Mouse (Mus musculus) heart, embryonic 12.5 days (tissue): ENCODE measurements around the gene Ddx20. TPM values are rescaled to one million over a fixed set of nuclear protein-coding genes. Genes with fewer than 3 reads are reported as not detected.

Experiments used
- ATAC-seq: fragments of 200-750 bp; cut with Nextera tagmentation; 2 replicates; pipeline ENCODE4 v1.8.0; 2017; ENCODE audit warnings: moderate TSS enrichment, moderate library complexity; ENCODE audit not compliant: insufficient number of reproducible peaks, low FRiP score
- H3K27ac ChIP-seq: fragments of 300-500 bp; sonication (generic); 2 replicates; pipeline ENCODE4 v1.5.1; 2016; ENCODE audit warnings: mild to moderate bottlenecking, moderate library complexity; ENCODE audit not compliant: poor library complexity, severe bottlenecking
- H3K27me3 ChIP-seq: fragments of 300-500 bp; sonication (generic); replicated peaks from 2 replicates; pipeline ENCODE4 v1.6.1; 2016; ENCODE audit warnings: mild to moderate bottlenecking, moderate library complexity
- H3K36me3 ChIP-seq: fragments of 300-500 bp; sonication (generic); 2 replicates; pipeline ENCODE4 v1.6.1; 2016; ENCODE audit warnings: mild to moderate bottlenecking, moderate library complexity
- H3K4me1 ChIP-seq: fragments of 300-500 bp; sonication (generic); replicated peaks from 2 replicates; pipeline ENCODE4 v1.6.1; 2016; ENCODE audit warnings: mild to moderate bottlenecking
- H3K4me2 ChIP-seq: fragments of 300-500 bp; sonication (generic); 2 replicates; pipeline ENCODE4 v1.6.1; 2016; ENCODE audit warnings: mild to moderate bottlenecking, moderate library complexity
- H3K4me3 ChIP-seq: fragments of 300-500 bp; sonication (generic); 2 replicates; pipeline ENCODE4 v1.5.1; 2016; ENCODE audit warnings: mild to moderate bottlenecking
- H3K9ac ChIP-seq: fragments of 300-500 bp; sonication (generic); 2 replicates; pipeline ENCODE4 v1.6.1; 2016; ENCODE audit warnings: mild to moderate bottlenecking, moderate library complexity
- H3K9me3 ChIP-seq: fragments of 300-500 bp; sonication (generic); replicated peaks from 2 replicates; pipeline ENCODE4 v1.6.1; 2016; ENCODE audit warnings: mild to moderate bottlenecking, moderate library complexity
- WGBS: fragments of 180-500 bp; shearing (Covaris S2); methylation state at CpG from one replicate; pipeline ENCODE4 v1.1.7; 2016; 5-methylcytosine and 5-hydroxymethylcytosine counted together
- polyA plus RNA-seq: library from polyadenylated mRNA; unstranded; fragments of >200 nt; fragmentation: Nextera tagmentation; extraction: Ambion mirVana; gene quantifications from 2 replicates; pipeline ENCODE4 v1.2.1, GENCODE M21; 2016

Gene Ddx20
- polyA plus RNA-seq, 1 experiment from 2014 or later = 23.8 TPM

- Histone ChIP-seq H3K27ac (no peak overlapping the region), H3K4me1 (no peaks in the 10 kb centered on the region), H3K4me3 (no peak overlapping the region), H3K4me2 (no peak overlapping the region), H3K27me3 (peaks cover 14% of the 10 kb centered on the region), H3K36me3 (no peaks in the 10 kb centered on the region), H3K9ac (no peak overlapping the region), H3K9me3 (no peaks in the 10 kb centered on the region)
- no peak for ATAC-seq
- 70% methylated on average over 4 of the region's 4 CpGs for WGBS
Measured at GRCm38 (mm10) chr3:105666996-105667523, 20.3 kb downstream of the Ddx20 start.

GRCm38 (mm10) chr3:105665105-105665765, 22.1 kb downstream of the Ddx20 start:
- H3K27me3 ChIP-seq = peaks cover 14% of the 10 kb centered on the region
- no peak overlapping the region for H3K4me2 ChIP-seq
- WGBS = 73% methylated on average over 9 of the region's 9 CpGs
- H3K9me3 ChIP-seq = no peaks in the 10 kb centered on the region
- no peak overlapping the region for H3K4me3 ChIP-seq
- peaks cover 12% of the 10 kb centered on the region for H3K4me1 ChIP-seq
- no peaks in the 10 kb centered on the region for H3K36me3 ChIP-seq
- ATAC-seq = no peak
- H3K27ac ChIP-seq = no peak overlapping the region
- no peak overlapping the region for H3K9ac ChIP-seq

DNA sequence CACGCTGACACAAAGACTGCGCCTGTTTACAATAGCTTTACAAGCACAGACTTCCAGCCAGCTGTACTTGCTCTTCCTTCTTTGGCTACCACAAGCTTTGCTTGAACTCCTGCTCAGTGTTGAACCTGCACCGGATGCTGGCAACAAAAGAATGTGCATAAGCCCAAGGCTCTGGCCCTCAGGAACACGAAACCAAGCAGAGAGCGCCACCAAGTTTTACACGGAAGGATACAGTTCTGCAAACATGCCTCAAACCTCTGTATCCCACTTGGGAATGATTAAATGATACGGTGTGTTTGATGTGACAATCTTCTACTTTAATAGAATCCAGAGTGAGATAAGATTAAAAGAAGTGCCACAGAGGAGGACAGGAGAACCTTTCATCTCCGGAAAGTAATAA, 24.3 kb downstream of the Ddx20 start:
- Histone ChIP-seq H3K27me3 (peaks cover 7% of the 10 kb centered on the region), H3K27ac (no peak overlapping the region), H3K9ac (no peak overlapping the region), H3K9me3 (no peaks in the 10 kb centered on the region), H3K36me3 (no peaks in the 10 kb centered on the region), H3K4me3 (no peak overlapping the region), H3K4me2 (no peak overlapping the region), H3K4me1 (peaks cover 12% of the 10 kb centered on the region)
- 68% methylated on average over 8 of the region's 8 CpGs for WGBS
- ATAC-seq = no peak

DNA sequence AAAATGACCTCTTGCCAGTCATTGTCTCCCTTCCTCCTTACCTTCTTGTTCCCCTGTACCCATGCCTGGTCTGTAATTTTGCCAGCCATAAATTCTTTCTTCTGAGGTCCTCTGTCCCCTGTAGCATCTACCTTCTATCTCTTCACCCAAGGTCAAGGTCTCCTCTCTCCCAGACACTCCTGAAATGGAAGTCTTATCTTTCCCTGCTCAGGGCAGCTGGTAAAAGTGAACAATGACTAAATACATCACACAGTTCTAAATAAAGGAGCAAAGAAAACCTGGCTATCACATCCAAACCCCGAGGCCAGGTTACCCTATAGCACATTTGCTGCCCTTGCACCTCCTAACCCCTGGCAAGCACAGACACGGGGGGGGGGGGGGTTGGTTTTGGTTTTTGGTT, 26.8 kb downstream of the Ddx20 start:
- H3K4me1 ChIP-seq = peaks cover 12% of the 10 kb centered on the region
- no peak overlapping the region for H3K4me2 ChIP-seq
- 0 out of 2 replicates have a peak, but pooled peaks cover 2% of the 10 kb centered on the region for H3K27me3 ChIP-seq
- H3K9ac ChIP-seq = no peak overlapping the region
- 16% methylated on average over 2 of the region's 2 CpGs for WGBS
- H3K9me3 ChIP-seq = peaks cover 7% of the 10 kb centered on the region
- no peak for ATAC-seq
- no peak overlapping the region for H3K4me3 ChIP-seq
- peak overlapping the region; percentile 31; the same call in 1 of the 2 replicates for H3K27ac ChIP-seq
- no peaks in the 10 kb centered on the region for H3K36me3 ChIP-seq

GRCm38 (mm10) chr3:105655031-105655585, 32.3 kb downstream of the Ddx20 start:
- ATAC-seq = no peak
- no peaks in the 10 kb centered on the region for H3K36me3 ChIP-seq
- H3K4me3 ChIP-seq = no peak overlapping the region
- no peaks in the 10 kb centered on the region for H3K4me1 ChIP-seq
- H3K27ac ChIP-seq = no peak overlapping the region
- WGBS = 81% methylated on average over 11 of the region's 11 CpGs
- H3K9me3 ChIP-seq = peaks cover 7% of the 10 kb centered on the region
- H3K9ac ChIP-seq = no peak overlapping the region
- no peaks in the 10 kb centered on the region for H3K27me3 ChIP-seq
- no peak overlapping the region for H3K4me2 ChIP-seq

DNA sequence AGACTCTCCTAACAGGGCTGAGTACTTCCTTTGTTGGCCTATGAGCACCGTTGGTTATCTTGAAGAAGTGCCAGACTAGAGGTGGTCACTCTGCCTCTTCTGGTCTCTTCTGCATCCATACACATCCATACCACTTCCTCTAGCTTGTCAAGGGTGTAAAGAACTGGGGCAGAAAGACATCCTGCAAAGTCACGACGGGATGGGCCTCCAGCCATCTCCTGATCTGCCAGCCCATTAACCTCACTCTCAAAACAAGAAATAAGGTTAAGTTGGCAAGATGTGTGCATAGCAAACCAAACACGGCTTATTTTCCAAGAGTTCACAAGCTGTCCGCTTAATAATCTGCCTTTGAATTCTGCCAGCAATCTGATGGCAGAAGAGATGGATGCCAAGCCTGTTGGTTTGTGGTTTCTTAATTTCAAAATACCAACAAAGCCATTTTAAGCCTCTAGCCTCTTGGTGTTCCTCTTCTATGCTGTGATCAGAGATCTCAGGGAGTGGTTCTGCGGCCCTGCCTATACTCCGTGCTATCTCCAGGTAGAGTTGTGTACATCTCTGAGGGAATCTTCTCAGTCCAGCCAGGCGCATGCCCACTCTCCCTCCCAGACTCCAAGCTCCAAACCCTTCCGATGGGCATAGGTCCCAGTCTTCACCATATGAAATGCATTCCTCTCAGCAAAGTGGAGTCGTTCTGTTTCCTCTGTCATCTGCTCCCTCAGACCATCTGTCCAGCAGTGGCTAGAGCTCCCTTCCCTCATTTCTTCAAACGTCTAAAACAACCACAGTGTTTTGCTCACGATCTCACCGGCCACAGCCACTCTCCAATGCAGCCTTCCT, 33.6 kb downstream of the Ddx20 start:
- Histone ChIP-seq H3K9ac (no peak overlapping the region), H3K4me1 (no peaks in the 10 kb centered on the region), H3K36me3 (no peaks in the 10 kb centered on the region), H3K27me3 (no peaks in the 10 kb centered on the region), H3K9me3 (peaks cover 7% of the 10 kb centered on the region), H3K4me3 (no peak overlapping the region), H3K27ac (no peak overlapping the region), H3K4me2 (no peak overlapping the region)
- no peak for ATAC-seq
- 76% methylated on average over 13 of the region's 13 CpGs for WGBS

DNA sequence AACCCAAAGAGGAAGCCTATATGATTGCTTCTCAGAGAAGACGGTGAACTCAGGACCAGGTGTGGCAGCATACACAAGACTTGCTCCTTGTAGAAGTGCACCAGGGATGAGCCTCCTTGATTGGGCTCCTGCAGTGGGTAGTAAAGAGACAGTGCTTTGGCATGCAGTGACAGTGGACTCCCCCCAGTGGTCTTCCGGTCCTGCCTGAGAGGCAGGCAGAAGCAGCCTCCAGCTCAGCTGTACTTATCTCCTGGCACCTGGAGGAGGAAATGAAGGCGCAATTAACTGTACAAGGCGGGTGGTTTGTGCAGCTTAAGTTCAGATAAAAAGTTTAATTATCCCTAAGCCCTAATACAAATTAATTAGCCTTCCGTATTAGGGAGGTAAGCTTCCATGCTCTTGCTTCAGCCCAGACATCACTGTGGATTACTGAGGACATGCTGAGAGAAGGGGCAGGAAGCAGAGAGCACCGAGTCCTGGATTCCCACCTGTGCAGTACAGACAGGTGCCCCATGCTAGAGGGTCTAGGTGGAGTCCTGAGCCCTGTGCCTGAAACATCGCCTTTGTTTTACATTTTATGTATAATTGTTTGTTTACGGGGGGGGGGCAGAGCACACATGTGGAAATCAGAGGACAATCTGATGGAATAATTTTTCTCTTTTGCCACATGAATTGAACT, 38.3 kb downstream of the Ddx20 start:
- no peaks in the 10 kb centered on the region for H3K36me3 ChIP-seq
- 59% methylated on average over 8 of the region's 8 CpGs for WGBS
- no peak overlapping the region for H3K27ac ChIP-seq
- H3K9me3 ChIP-seq = no peaks in the 10 kb centered on the region
- no peak overlapping the region for H3K9ac ChIP-seq
- no peak overlapping the region for H3K4me3 ChIP-seq
- H3K4me2 ChIP-seq = no peak overlapping the region
- H3K27me3 ChIP-seq = no peaks in the 10 kb centered on the region
- H3K4me1 ChIP-seq = no peaks in the 10 kb centered on the region
- no peak for ATAC-seq

GRCm38 (mm10) chr3:105643566-105643965, 43.8 kb downstream of the Ddx20 start:
- Histone ChIP-seq H3K27ac (no peak overlapping the region), H3K4me2 (no peak overlapping the region), H3K4me3 (no peak overlapping the region), H3K9ac (no peak overlapping the region), H3K9me3 (no peaks in the 10 kb centered on the region), H3K36me3 (no peaks in the 10 kb centered on the region), H3K27me3 (no peaks in the 10 kb centered on the region; the same call in 1 of the 2 replicates), H3K4me1 (no peaks in the 10 kb centered on the region)
- WGBS = 67% methylated on average over 5 of the region's 5 CpGs
- no peak for ATAC-seq

GRCm38 (mm10) chr3:105642186-105642585, 45.2 kb downstream of the Ddx20 start:
- no peak; the same call in 1 of the 2 replicates for ATAC-seq
- Histone ChIP-seq H3K4me1 (no peaks in the 10 kb centered on the region), H3K4me3 (no peak overlapping the region), H3K9me3 (no peaks in the 10 kb centered on the region), H3K9ac (no peak overlapping the region), H3K4me2 (no peak overlapping the region), H3K27ac (no peak overlapping the region), H3K27me3 (no peaks in the 10 kb centered on the region; the same call in 1 of the 2 replicates), H3K36me3 (no peaks in the 10 kb centered on the region)
- 52% methylated on average over 1 of the region's 1 CpGs for WGBS

GRCm38 (mm10) chr3:105633021-105633420, 54.4 kb downstream of the Ddx20 start:
- WGBS = 93% methylated on average over 3 of the region's 3 CpGs
- H3K9me3 ChIP-seq = no peaks in the 10 kb centered on the region
- H3K27me3 ChIP-seq = no peaks in the 10 kb centered on the region
- no peaks in the 10 kb centered on the region for H3K36me3 ChIP-seq
- ATAC-seq = no peak
- no peak overlapping the region for H3K27ac ChIP-seq
- no peak overlapping the region for H3K4me2 ChIP-seq
- H3K9ac ChIP-seq = no peak overlapping the region
- peaks cover 8% of the 10 kb centered on the region for H3K4me1 ChIP-seq
- H3K4me3 ChIP-seq = no peak overlapping the region

DNA sequence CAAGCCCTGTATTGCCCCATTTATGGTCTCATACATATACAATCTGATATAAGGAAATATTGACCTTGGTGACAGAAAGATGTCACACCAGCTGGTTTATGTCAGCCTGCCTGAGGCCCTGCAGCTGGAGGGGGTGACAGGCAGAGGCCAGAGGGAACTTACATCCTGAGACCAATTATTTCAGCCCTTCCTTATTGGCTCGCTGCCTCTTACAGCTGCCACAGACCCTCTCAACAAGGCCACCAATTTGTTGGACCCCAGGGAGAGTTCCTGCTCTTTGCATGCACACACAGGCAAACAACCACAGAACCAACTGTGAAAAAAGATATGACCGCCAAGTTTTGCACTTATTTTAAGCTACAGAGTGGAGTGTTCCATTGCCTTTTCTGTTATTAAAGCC, 55.1 kb downstream of the Ddx20 start:
- whole genome bisulfite sequencing = 51% methylated on average over 2 of the region's 2 CpGs
- Histone ChIP-seq H3K9me3 (no peaks in the 10 kb centered on the region), H3K27ac (no peak overlapping the region), H3K9ac (no peak overlapping the region), H3K4me2 (no peak overlapping the region), H3K27me3 (no peaks in the 10 kb centered on the region), H3K4me1 (peaks cover 8% of the 10 kb centered on the region), H3K36me3 (no peaks in the 10 kb centered on the region), H3K4me3 (no peak overlapping the region)
- no peak for ATAC-seq
